Mouse (Mus musculus): Measurements from ENCODE around the gene Itpr1. TPM values are rescaled to one million over a fixed set of nuclear protein-coding genes. Genes with fewer than 3 reads are reported as not detected.
A peak's percentile ranks its signal among the peaks of the same experiment; 100 is the strongest.

Itpr1 gene
- polyA plus RNA-seq, 1 experiment from 2014 or later, result 16.6 TPM

DNA sequence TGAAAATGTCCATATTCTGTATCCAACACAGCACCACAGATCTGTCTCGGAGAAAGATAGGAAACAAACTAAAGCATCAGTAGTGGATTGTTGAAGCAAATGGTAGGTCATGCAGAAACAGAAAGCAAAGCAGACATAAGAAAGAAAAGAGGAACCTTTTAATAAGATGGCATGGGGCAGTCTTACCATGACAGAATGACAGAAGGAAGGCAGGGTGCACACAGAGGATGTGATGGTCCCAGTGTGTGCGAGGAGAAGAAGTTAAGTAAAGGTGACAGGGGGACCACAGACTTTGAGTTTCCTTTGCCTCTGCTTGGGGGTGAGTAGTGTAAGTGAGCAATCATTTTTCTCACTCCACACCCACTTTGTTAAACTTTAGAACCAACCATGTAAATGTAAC lies 33.8 kb upstream of the Itpr1 start:
- no peaks in the 10 kb centered on the region for H3K27me3 ChIP-seq (ENCODE audit: control insufficient read depth, insufficient read depth, low read length)
- H3K27ac ChIP-seq (replicated peaks in 1 of 2; ENCODE audit: control insufficient read depth in 1 of 2, insufficient read depth in 1 of 2, low read depth in 2 of 2, low read length in 2 of 2), result no peak overlapping the region
- no peaks in the 10 kb centered on the region for H3K4me1 ChIP-seq (ENCODE audit: control insufficient read depth in 2 of 2, insufficient read depth in 2 of 2, low read length in 2 of 2)
- ATAC-seq (ENCODE audit: insufficient number of reproducible peaks, insufficient read depth, low FRiP score, low read depth), result no peak
- no peaks in the 10 kb centered on the region for H3K9me3 ChIP-seq (ENCODE audit: control insufficient read depth, low read length)
- H3K4me3 ChIP-seq (ENCODE audit: control insufficient read depth in 1 of 2, insufficient read depth in 1 of 2, low read depth in 1 of 2, low read length in 2 of 2), result no peak overlapping the region
- 84% methylated on average over 2 of the region's 2 CpGs for WGBS
- H3K36me3 ChIP-seq (ENCODE audit: control insufficient read depth, insufficient read depth, low read length), result peaks cover 17% of the 10 kb centered on the region
- no peak overlapping the region for H3K9ac ChIP-seq (ENCODE audit: low read length)
- no peak overlapping the region for H3K4me2 ChIP-seq (ENCODE audit: low read length)

DNA sequence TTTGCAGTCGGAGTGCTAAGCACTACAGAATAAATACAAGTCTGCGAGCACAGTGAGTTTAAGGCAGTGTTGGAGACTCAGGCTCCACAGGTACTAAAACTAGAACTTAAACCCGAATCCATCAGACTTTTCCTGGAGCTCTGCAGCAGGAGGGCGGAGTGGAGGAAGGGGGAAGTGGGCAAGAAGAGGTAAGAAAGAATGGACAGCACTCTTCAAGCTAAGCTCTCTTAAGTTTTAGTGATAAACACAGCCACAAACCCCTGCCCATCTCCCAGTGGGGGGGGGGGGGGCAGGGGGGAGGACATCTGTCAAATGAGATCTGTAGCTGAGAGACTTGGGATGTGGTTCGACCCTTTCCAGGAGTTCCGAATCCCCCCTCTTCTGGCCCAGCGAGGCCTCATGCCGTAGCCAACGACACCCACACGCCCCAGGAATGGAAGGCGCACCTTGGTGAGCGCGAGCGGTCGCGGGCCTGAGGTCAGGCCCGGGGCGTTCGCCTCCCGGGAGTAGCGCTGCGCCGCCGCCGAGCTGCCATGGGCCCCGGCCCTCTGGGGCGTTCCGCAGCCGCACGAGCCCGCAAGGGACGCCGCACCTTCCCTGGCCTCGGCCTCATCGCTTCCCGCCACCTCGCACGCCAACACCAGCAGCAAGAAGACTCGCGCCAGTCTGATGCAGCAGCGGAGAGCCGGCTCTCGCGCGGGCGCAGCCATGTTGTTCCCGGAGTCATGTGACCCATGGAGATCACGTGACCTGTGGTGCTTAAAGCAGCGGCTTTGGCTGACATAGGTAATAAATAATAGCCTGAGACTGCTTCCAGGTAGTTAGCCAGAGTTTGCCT lies 27.8 kb upstream of the Itpr1 start, which contains the start of gene Sumf1:
Gene Sumf1 (minus strand): TSS at position 736 of the 838 bp plus-strand sequence.
- Histone ChIP-seq H3K4me3 (ENCODE audit: control insufficient read depth in 1 of 2, insufficient read depth in 1 of 2, low read depth in 1 of 2, low read length in 2 of 2) (peak within 1 kb of the TSS; percentile 85 to 86), H3K4me2 (ENCODE audit: low read length) (peak within 1 kb of the TSS; percentile 95), H3K9me3 (ENCODE audit: control insufficient read depth, low read length) (no peaks in the 10 kb centered on the region), H3K4me1 (ENCODE audit: control insufficient read depth in 2 of 2, insufficient read depth in 2 of 2, low read length in 2 of 2) (peaks cover 0 to 6% of the 10 kb centered on the region in 2 experiments; a peak in 2 of 4 replicates), H3K27me3 (ENCODE audit: control insufficient read depth, insufficient read depth, low read length) (no peaks in the 10 kb centered on the region), H3K27ac (replicated peaks in 1 of 2; ENCODE audit: control insufficient read depth in 1 of 2, insufficient read depth in 1 of 2, low read depth in 2 of 2, low read length in 2 of 2) (no peak within 1 kb of the TSS), H3K9ac (ENCODE audit: low read length) (peak within 1 kb of the TSS; percentile 86), H3K36me3 (ENCODE audit: control insufficient read depth, insufficient read depth, low read length) (no peaks in the 10 kb centered on the region)
- 3% methylated on average over 49 of the region's 49 CpGs for WGBS
- ATAC-seq (ENCODE audit: insufficient number of reproducible peaks, insufficient read depth, low FRiP score, low read depth), result peak; percentile 80

DNA sequence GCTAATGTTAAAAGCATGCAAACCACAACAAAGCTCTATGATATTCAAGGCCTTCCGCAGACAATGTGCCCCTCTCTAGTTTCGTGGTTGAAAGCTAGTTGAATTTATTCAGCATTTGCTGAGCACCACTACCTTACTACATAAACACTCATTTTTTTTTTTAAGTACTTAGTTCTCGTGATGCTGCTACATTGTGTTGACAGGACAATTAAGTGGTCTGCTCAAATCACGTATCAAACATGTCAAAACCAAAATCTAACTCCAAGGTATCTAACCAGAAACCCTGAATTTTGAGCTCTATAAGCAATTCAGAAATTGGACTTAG lies 27.2 kb upstream of the Itpr1 start:
- peak overlapping the region; percentile 95 for H3K4me2 ChIP-seq (ENCODE audit: low read length)
- ATAC-seq (ENCODE audit: insufficient number of reproducible peaks, insufficient read depth, low FRiP score, low read depth), result no peak
- H3K9me3 ChIP-seq (ENCODE audit: control insufficient read depth, low read length), result no peaks in the 10 kb centered on the region
- H3K36me3 ChIP-seq (ENCODE audit: control insufficient read depth, insufficient read depth, low read length), result no peaks in the 10 kb centered on the region
- peak overlapping the region; percentile 86 for H3K9ac ChIP-seq (ENCODE audit: low read length)
- no peaks in the 10 kb centered on the region for H3K27me3 ChIP-seq (ENCODE audit: control insufficient read depth, insufficient read depth, low read length)
- H3K4me3 ChIP-seq (ENCODE audit: control insufficient read depth in 1 of 2, insufficient read depth in 1 of 2, low read depth in 1 of 2, low read length in 2 of 2), result peak overlapping the region; percentile 85 to 86; a peak in 3 of 4 replicates
- peaks cover 0 to 6% of the 10 kb centered on the region in 2 experiments; a peak in 2 of 4 replicates for H3K4me1 ChIP-seq (ENCODE audit: control insufficient read depth in 2 of 2, insufficient read depth in 2 of 2, low read length in 2 of 2)
- WGBS, result 12% methylated on average over 4 of the region's 4 CpGs
- no peak overlapping the region for H3K27ac ChIP-seq (replicated peaks in 1 of 2; ENCODE audit: control insufficient read depth in 1 of 2, insufficient read depth in 1 of 2, low read depth in 2 of 2, low read length in 2 of 2)

DNA sequence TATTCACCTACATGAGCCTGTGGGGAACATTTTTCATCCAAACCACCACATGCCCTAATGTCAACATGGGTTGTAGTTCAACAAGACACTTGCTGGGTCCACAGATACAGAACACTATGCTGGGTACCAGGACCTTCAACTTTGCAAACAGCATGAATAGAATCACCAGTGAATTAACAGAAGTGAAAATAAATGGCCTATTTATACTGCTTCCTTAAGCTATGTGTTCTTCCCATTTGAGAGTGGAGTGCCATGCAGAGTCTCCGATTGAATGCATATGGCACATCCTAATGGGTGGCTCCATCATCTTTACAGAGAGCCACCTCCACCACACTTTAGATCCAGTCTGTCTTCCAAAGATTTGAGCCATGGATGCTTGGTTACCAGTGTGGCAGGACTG lies 22.2 kb upstream of the Itpr1 start:
- H3K4me1 ChIP-seq (ENCODE audit: control insufficient read depth in 2 of 2, insufficient read depth in 2 of 2, low read length in 2 of 2), result no peaks in the 10 kb centered on the region
- no peak overlapping the region for H3K4me3 ChIP-seq (ENCODE audit: control insufficient read depth in 1 of 2, insufficient read depth in 1 of 2, low read depth in 1 of 2, low read length in 2 of 2)
- WGBS, result 97% methylated on average over 1 of the region's 1 CpGs
- no peak overlapping the region for H3K27ac ChIP-seq (replicated peaks in 1 of 2; ENCODE audit: control insufficient read depth in 1 of 2, insufficient read depth in 1 of 2, low read depth in 2 of 2, low read length in 2 of 2)
- H3K9me3 ChIP-seq (ENCODE audit: control insufficient read depth, low read length), result no peaks in the 10 kb centered on the region
- ATAC-seq (ENCODE audit: insufficient number of reproducible peaks, insufficient read depth, low FRiP score, low read depth), result no peak
- H3K27me3 ChIP-seq (ENCODE audit: control insufficient read depth, insufficient read depth, low read length), result no peaks in the 10 kb centered on the region
- H3K4me2 ChIP-seq (ENCODE audit: low read length), result no peak overlapping the region
- no peaks in the 10 kb centered on the region for H3K36me3 ChIP-seq (ENCODE audit: control insufficient read depth, insufficient read depth, low read length)
- no peak overlapping the region for H3K9ac ChIP-seq (ENCODE audit: low read length)

DNA sequence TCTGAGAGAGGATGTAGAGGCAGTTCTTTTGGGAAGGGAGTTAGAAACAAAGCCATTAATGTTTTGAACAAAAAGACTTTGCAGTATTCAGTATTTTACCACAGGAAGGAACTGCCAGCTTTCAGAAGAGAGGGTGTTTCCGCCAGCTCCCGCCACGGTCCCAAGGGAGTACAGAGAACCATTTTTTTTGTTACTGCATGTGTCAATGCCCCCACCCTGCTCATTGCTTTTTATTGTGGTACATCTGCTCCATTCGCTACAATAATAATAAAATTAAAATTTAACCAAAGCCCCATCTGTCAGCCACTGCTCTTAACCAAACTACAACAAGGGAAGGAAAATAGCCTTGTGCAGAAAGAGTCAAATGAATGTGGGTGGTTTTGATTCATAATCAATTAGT lies 20.3 kb upstream of the Itpr1 start:
- ATAC-seq (ENCODE audit: insufficient number of reproducible peaks, insufficient read depth, low FRiP score, low read depth), result no peak
- H3K9me3 ChIP-seq (ENCODE audit: control insufficient read depth, low read length), result no peaks in the 10 kb centered on the region
- H3K4me3 ChIP-seq (ENCODE audit: control insufficient read depth in 1 of 2, insufficient read depth in 1 of 2, low read depth in 1 of 2, low read length in 2 of 2), result no peak overlapping the region
- H3K4me1 ChIP-seq (ENCODE audit: control insufficient read depth in 2 of 2, insufficient read depth in 2 of 2, low read length in 2 of 2), result no peaks in the 10 kb centered on the region
- WGBS, result 67% methylated on average over 4 of the region's 4 CpGs
- H3K27me3 ChIP-seq (ENCODE audit: control insufficient read depth, insufficient read depth, low read length), result no peaks in the 10 kb centered on the region
- no peak overlapping the region for H3K27ac ChIP-seq (replicated peaks in 1 of 2; ENCODE audit: control insufficient read depth in 1 of 2, insufficient read depth in 1 of 2, low read depth in 2 of 2, low read length in 2 of 2)
- H3K9ac ChIP-seq (ENCODE audit: low read length), result no peak overlapping the region
- no peak overlapping the region for H3K4me2 ChIP-seq (ENCODE audit: low read length)
- no peaks in the 10 kb centered on the region for H3K36me3 ChIP-seq (ENCODE audit: control insufficient read depth, insufficient read depth, low read length)

DNA sequence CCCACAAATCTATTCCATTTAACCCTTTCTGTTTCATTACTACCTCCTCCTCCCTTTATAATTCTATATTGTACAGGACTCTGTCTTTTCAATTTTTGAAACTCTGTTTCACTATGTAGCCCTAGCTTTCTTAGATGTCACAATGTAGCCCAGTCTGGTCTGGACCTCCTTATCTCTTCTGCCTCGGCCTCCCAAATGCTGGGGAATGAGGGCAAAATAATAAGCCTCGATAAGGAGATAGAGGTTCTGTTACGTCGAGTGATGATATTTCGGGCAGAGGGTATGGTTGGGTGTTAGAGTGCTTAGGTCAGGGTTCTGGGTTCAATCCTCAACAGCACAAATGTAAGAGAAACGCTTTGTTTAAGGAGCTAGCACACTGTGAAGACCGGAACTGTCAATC lies 16.2 kb upstream of the Itpr1 start:
- no peaks in the 10 kb centered on the region for H3K9me3 ChIP-seq (ENCODE audit: control insufficient read depth, low read length)
- 70% methylated on average over 7 of the region's 7 CpGs for WGBS
- H3K36me3 ChIP-seq (ENCODE audit: control insufficient read depth, insufficient read depth, low read length), result no peaks in the 10 kb centered on the region
- no peak overlapping the region for H3K9ac ChIP-seq (ENCODE audit: low read length)
- no peak for ATAC-seq (ENCODE audit: insufficient number of reproducible peaks, insufficient read depth, low FRiP score, low read depth)
- no peaks in the 10 kb centered on the region for H3K27me3 ChIP-seq (ENCODE audit: control insufficient read depth, insufficient read depth, low read length)
- H3K4me1 ChIP-seq (ENCODE audit: control insufficient read depth in 2 of 2, insufficient read depth in 2 of 2, low read length in 2 of 2), result no peaks in the 10 kb centered on the region
- no peak overlapping the region for H3K27ac ChIP-seq (replicated peaks in 1 of 2; ENCODE audit: control insufficient read depth in 1 of 2, insufficient read depth in 1 of 2, low read depth in 2 of 2, low read length in 2 of 2)
- no peak overlapping the region for H3K4me3 ChIP-seq (ENCODE audit: control insufficient read depth in 1 of 2, insufficient read depth in 1 of 2, low read depth in 1 of 2, low read length in 2 of 2)
- no peak overlapping the region for H3K4me2 ChIP-seq (ENCODE audit: low read length)

DNA sequence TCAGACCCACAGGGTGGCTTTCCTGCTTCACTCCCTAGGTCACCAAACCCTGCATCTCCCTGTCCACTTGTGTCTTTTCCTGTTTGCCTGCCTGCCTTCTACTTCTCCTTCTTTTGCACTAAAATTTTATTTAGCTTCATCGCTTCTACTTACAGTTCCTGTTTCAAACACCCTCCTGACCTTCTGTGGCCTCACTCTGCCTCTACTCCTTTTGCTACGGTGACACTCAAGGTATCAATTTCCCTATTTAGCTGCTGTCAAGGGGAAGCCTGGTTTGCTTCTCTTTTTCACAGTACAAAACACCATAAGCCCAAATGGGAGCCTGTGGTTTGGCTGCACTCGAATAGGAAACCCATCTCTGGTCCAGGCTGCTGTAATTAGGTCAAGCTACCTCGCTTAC lies 15.8 kb upstream of the Itpr1 start:
- Histone ChIP-seq H3K4me1 (ENCODE audit: control insufficient read depth in 2 of 2, insufficient read depth in 2 of 2, low read length in 2 of 2) (no peaks in the 10 kb centered on the region), H3K9me3 (ENCODE audit: control insufficient read depth, low read length) (no peaks in the 10 kb centered on the region), H3K4me3 (ENCODE audit: control insufficient read depth in 1 of 2, insufficient read depth in 1 of 2, low read depth in 1 of 2, low read length in 2 of 2) (no peak overlapping the region), H3K36me3 (ENCODE audit: control insufficient read depth, insufficient read depth, low read length) (no peaks in the 10 kb centered on the region), H3K4me2 (ENCODE audit: low read length) (no peak overlapping the region), H3K9ac (ENCODE audit: low read length) (no peak overlapping the region), H3K27ac (replicated peaks in 1 of 2; ENCODE audit: control insufficient read depth in 1 of 2, insufficient read depth in 1 of 2, low read depth in 2 of 2, low read length in 2 of 2) (no peak overlapping the region), H3K27me3 (ENCODE audit: control insufficient read depth, insufficient read depth, low read length) (no peaks in the 10 kb centered on the region)
- 48% methylated on average over 4 of the region's 4 CpGs for WGBS
- no peak for ATAC-seq (ENCODE audit: insufficient number of reproducible peaks, insufficient read depth, low FRiP score, low read depth)

DNA sequence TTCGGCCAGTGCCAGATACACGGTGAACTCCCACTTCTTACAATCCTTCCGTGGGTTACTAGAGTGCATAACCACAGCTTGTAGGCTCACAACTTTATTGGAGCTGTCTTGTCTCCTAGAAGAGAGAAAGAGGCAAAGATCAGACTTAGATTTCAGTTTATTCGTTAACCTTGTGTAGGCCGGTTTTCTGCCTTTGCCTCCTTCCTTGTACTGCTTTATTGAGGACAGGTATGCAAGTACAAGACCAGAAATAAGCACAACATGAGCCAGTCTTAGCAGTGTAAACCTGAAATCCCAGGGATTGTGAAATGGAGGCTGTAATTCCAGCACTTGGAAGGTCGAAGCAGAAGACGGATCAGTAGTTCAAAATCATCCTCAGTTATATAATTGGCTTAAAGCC lies 14.6 kb upstream of the Itpr1 start:
- H3K4me2 ChIP-seq (ENCODE audit: low read length), result no peak overlapping the region
- H3K36me3 ChIP-seq (ENCODE audit: control insufficient read depth, insufficient read depth, low read length), result no peaks in the 10 kb centered on the region
- H3K27ac ChIP-seq (replicated peaks in 1 of 2; ENCODE audit: control insufficient read depth in 1 of 2, insufficient read depth in 1 of 2, low read depth in 2 of 2, low read length in 2 of 2), result no peak overlapping the region
- no peaks in the 10 kb centered on the region for H3K9me3 ChIP-seq (ENCODE audit: control insufficient read depth, low read length)
- H3K27me3 ChIP-seq (ENCODE audit: control insufficient read depth, insufficient read depth, low read length), result no peaks in the 10 kb centered on the region
- ATAC-seq (ENCODE audit: insufficient number of reproducible peaks, insufficient read depth, low FRiP score, low read depth), result no peak
- no peak overlapping the region for H3K4me3 ChIP-seq (ENCODE audit: control insufficient read depth in 1 of 2, insufficient read depth in 1 of 2, low read depth in 1 of 2, low read length in 2 of 2)
- no peaks in the 10 kb centered on the region for H3K4me1 ChIP-seq (ENCODE audit: control insufficient read depth in 2 of 2, insufficient read depth in 2 of 2, low read length in 2 of 2)
- no peak overlapping the region for H3K9ac ChIP-seq (ENCODE audit: low read length)
- WGBS, result 85% methylated on average over 7 of the region's 7 CpGs

Measured in heart, embryonic 14.5 days (tissue).